Mouse (Mus musculus) layer of hippocampus, adult 11-12 months (tissue): ENCODE measurements at regions not wholly inside any gene's neighbourhood (a gene's known extent, or its start where the extent isn't known, plus 50 kb on each side); places are given as distances from the start of the nearest gene placed in this dataset.

Experiments
- DNase-seq: peaks from one replicate; pipeline ENCODE4 v3.0.0; 2022; ENCODE audit warnings: low spot score

- no peak for DNase-seq
Measured at GRCm38 (mm10) chr3:10523359-10523758, 187.9 kb upstream of the Gm38303 start.

- DNase-seq, result no peak
Measured at GRCm38 (mm10) chr3:10512186-10512585, 176.7 kb upstream of the Gm38303 start.

GRCm38 (mm10) chr3:10511376-10511775, 175.9 kb upstream of the Gm38303 start:
- DNase-seq, result peak; percentile 21
